Mouse (Mus musculus) testis, adult 2 months (tissue): ENCODE measurements around the gene Nr2c2ap.

ENCODE experiments used
- CTCF ChIP-seq: fragments of 200-500 bp; IDR thresholded peaks from 2 replicates; pipeline ENCODE4 v1.5.1; 2012; ENCODE audit warnings: low read depth, mild to moderate bottlenecking, inconsistent platforms, low read length, moderate library complexity; ENCODE audit not compliant: control insufficient read depth, insufficient read depth, insufficient replicate concordance
- POLR2A ChIP-seq: fragments of 200-500 bp; IDR thresholded peaks from 2 replicates; pipeline ENCODE4 v1.6.1; 2012; ENCODE audit warnings: low read depth, mild to moderate bottlenecking, inconsistent platforms, low read length, moderate library complexity; ENCODE audit not compliant: control insufficient read depth

GRCm38 (mm10) chr8:70152537-70153257 is 21.6 kb downstream of the Nr2c2ap start:
- TF ChIP-seq POLR2A = no peak
- no peak for TF ChIP-seq CTCF
